Mouse (Mus musculus) liver, postnatal 0 days (tissue): Measurements from ENCODE around the gene Cmklr1. TPM values are rescaled to one million over a fixed set of nuclear protein-coding genes. Genes with fewer than 3 reads are reported as not detected.

Experiments used
- ATAC-seq: fragments of 200-750 bp; cut with Nextera tagmentation; 2 replicates; pipeline ENCODE4 v1.8.0; 2017; ENCODE audit warnings: mild to moderate bottlenecking, moderate library complexity
- DNase-seq: peaks from one replicate; pipeline ENCODE4 v3.0.0-alpha.2; 2016
- H3K27ac ChIP-seq: fragments of 300-500 bp; sonication (generic); 2 replicates; pipeline ENCODE4 v1.5.1; 2014; ENCODE audit warnings: antibody characterized with exemption, moderate library complexity, mild to moderate bottlenecking, low read depth
- H3K27me3 ChIP-seq: fragments of 300-500 bp; sonication (generic); 2 replicates; pipeline ENCODE4 v1.6.1; 2014; ENCODE audit warnings: low read length, control low read depth, mixed read lengths; ENCODE audit not compliant: insufficient read depth
- H3K36me3 ChIP-seq: fragments of 300-500 bp; sonication (generic); replicated peaks from 2 replicates; pipeline ENCODE4 v1.6.1; 2014; ENCODE audit warnings: mild to moderate bottlenecking, control low read depth, low read length, moderate library complexity, mixed read lengths; ENCODE audit not compliant: insufficient read depth
- H3K4me1 ChIP-seq: fragments of 300-500 bp; sonication (generic); 2 replicates; pipeline ENCODE4 v1.6.1; 2014; ENCODE audit warnings: antibody characterized with exemption, mild to moderate bottlenecking, control low read depth; ENCODE audit not compliant: insufficient read depth
- H3K4me2 ChIP-seq: fragments of 300-500 bp; sonication (generic); 2 replicates; pipeline ENCODE4 v1.6.1; 2014; ENCODE audit warnings: low read depth, mild to moderate bottlenecking, low read length, moderate library complexity, mixed read lengths
- H3K4me3 ChIP-seq: fragments of 300-500 bp; sonication (generic); 2 replicates; pipeline ENCODE4 v1.5.1; 2014; ENCODE audit warnings: low read depth, low read length
- H3K9ac ChIP-seq: fragments of 300-500 bp; sonication (generic); replicated peaks from 2 replicates; pipeline ENCODE4 v1.6.1; 2014; ENCODE audit warnings: mild to moderate bottlenecking, moderate library complexity
- H3K9me3 ChIP-seq: fragments of 300-500 bp; sonication (generic); 2 replicates; pipeline ENCODE4 v1.6.1; 2016; ENCODE audit warnings: mild to moderate bottlenecking, control low read depth, low read length, mixed read lengths
- CTCF ChIP-seq: sonication (generic); IDR thresholded peaks from 2 replicates; pipeline ENCODE4 v1.5.1; 2016; ENCODE audit warnings: antibody characterized with exemption, low read depth
- EP300 ChIP-seq: IDR thresholded peaks from 2 replicates; pipeline ENCODE4 v1.6.1; 2016; ENCODE audit warnings: antibody characterized with exemption, low read depth, mild to moderate bottlenecking
- WGBS: fragments of 180-500 bp; shearing (Covaris S2); extraction: QIAGEN DNeasy Blood & Tissue Kit; methylation state at CpG from one replicate; pipeline ENCODE4 v1.1.7; 2014; ENCODE audit not compliant: insufficient replicate concordance; 5-methylcytosine and 5-hydroxymethylcytosine counted together
- polyA plus RNA-seq: library from polyadenylated mRNA; unstranded; fragments of >200 nt; fragmentation: Nextera tagmentation; extraction: Ambion mirVana; gene quantifications from 2 replicates; pipeline ENCODE4 v1.2.1, GENCODE M21; 2015

The Cmklr1 gene
- polyA plus RNA-seq, 1 experiment from 2014 or later: 3.5 TPM

- H3K36me3 ChIP-seq: no peaks in the 10 kb centered on the region
These were observed 1.5 kb downstream of the Cmklr1 start for GRCm38 (mm10) chr5:113648647-113649211.

GRCm38 (mm10) chr5:113647141-113647540 lies 3.1 kb downstream of the Cmklr1 start:
- H3K36me3 ChIP-seq: no peaks in the 10 kb centered on the region
- no peaks in the 10 kb centered on the region for H3K27me3 ChIP-seq
- H3K9me3 ChIP-seq: no peaks in the 10 kb centered on the region
- TF ChIP-seq EP300 (no peak), CTCF (no peak)
- no peak overlapping the region for H3K27ac ChIP-seq
- ATAC-seq (no peak; the same call in 1 of the 2 replicates), DNase-seq (no peak)
- WGBS: 69% methylated on average over 8 of the region's 8 CpGs
- no peak overlapping the region for H3K9ac ChIP-seq
- no peak overlapping the region for H3K4me2 ChIP-seq
- H3K4me1 ChIP-seq: no peaks in the 10 kb centered on the region
- H3K4me3 ChIP-seq: no peak overlapping the region

More at GRCm38 (mm10) chr5:113648647-113649211, 1.5 kb downstream of the Cmklr1 start:
- Histone ChIP-seq H3K4me3 (no peak overlapping the region), H3K27me3 (no peaks in the 10 kb centered on the region), H3K4me1 (no peaks in the 10 kb centered on the region), H3K27ac (peak overlapping the region; percentile 16; the same call in 1 of the 2 replicates), H3K9ac (no peak overlapping the region), H3K4me2 (no peak overlapping the region), H3K9me3 (no peaks in the 10 kb centered on the region)
- TF ChIP-seq EP300: no peak
- TF ChIP-seq CTCF: no peak
- ATAC-seq: peak; percentile 41; the same call in 1 of the 2 replicates
- WGBS: 53% methylated on average over 5 of the region's 5 CpGs
- DNase-seq: no peak

DNA sequence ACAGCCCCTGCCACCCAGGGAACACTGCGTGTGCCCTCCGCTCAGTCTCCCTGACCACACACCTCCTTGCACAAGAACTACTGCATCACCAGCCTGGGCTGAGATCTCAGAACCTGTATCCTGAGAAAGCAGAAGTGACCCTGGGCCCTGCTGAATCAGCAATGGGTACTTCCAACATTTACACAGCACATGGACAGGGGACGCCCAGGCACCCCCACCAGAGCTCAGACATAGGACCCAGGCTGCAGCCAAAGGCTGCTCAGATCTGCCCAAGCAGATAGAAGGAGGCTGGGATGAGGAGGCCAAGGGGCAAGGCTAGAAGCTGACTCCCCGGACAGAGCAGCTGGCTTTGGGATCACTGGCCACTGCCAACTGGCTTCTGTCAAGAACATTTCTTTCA lies 5.7 kb downstream of the Cmklr1 start:
- Histone ChIP-seq H3K9ac (no peak overlapping the region), H3K27me3 (no peaks in the 10 kb centered on the region), H3K36me3 (no peaks in the 10 kb centered on the region), H3K27ac (peak overlapping the region; percentile 34; the same call in 1 of the 2 replicates), H3K4me3 (no peak overlapping the region), H3K4me2 (no peak overlapping the region), H3K9me3 (no peaks in the 10 kb centered on the region), H3K4me1 (no peaks in the 10 kb centered on the region)
- peak; percentile 47 for DNase-seq
- WGBS: 56% methylated on average over 4 of the region's 4 CpGs
- peak; percentile 70 for ATAC-seq
- no peak for TF ChIP-seq CTCF
- no peak for TF ChIP-seq EP300

GRCm38 (mm10) chr5:113643107-113643848 lies 6.9 kb downstream of the Cmklr1 start:
- Histone ChIP-seq H3K4me1 (no peaks in the 10 kb centered on the region), H3K4me2 (no peak overlapping the region), H3K4me3 (no peak overlapping the region), H3K27ac (no peak overlapping the region), H3K36me3 (no peaks in the 10 kb centered on the region), H3K9me3 (no peaks in the 10 kb centered on the region), H3K27me3 (no peaks in the 10 kb centered on the region), H3K9ac (no peak overlapping the region)
- TF ChIP-seq EP300 (no peak), CTCF (no peak)
- 46% methylated on average over 18 of the region's 18 CpGs for WGBS
- DNase-seq: no peak
- peak; percentile 49 for ATAC-seq

DNA sequence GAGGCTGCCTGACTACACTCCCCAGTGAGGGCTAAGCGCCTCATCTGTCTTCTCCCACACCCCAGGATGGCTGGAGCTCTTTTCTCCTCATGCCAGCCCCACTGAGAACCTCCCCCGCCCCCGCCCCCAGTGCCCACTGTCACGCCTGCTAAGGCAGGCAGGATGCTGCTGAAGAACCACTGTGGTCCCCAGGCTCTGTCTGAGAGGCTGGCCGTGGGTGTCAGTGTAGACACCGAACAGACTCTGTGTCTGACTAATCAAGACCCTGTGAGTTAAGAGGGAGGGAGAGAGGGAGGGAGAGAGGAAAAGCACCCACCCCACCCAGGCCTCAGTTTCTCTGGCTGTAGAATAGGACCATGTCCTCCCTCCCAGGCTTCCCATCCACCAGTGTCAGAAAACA lies 9.2 kb downstream of the Cmklr1 start:
- Histone ChIP-seq H3K4me3 (no peak overlapping the region), H3K9me3 (no peaks in the 10 kb centered on the region)

DNA sequence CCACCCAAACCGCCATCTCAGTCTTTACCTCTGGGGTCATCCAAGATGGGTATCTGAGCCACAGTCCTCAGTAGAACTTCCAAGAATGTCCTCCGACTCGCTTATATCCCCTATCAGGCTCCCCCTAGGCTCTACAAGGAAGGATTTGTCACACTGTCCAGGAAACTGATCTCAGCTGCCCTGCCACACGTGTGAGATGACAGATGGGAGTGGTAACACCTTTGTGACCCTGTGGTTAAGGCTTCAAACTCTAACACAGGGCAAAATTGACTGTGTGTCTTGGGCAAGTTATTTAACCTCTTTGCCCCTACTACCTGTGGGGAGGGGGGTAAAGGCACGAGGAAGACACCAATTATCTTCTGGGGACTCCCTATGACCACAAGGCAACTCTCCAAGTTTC lies 11.1 kb downstream of the Cmklr1 start:
- DNase-seq (no peak), ATAC-seq (no peak)
- no peaks in the 10 kb centered on the region for H3K9me3 ChIP-seq
- H3K27me3 ChIP-seq: no peaks in the 10 kb centered on the region
- no peaks in the 10 kb centered on the region for H3K4me1 ChIP-seq
- H3K36me3 ChIP-seq: no peaks in the 10 kb centered on the region
- TF ChIP-seq CTCF: no peak
- no peak for TF ChIP-seq EP300
- H3K27ac ChIP-seq: no peak overlapping the region
- WGBS: 49% methylated on average over 5 of the region's 5 CpGs
- H3K9ac ChIP-seq: no peak overlapping the region
- no peak overlapping the region for H3K4me3 ChIP-seq
- no peak overlapping the region for H3K4me2 ChIP-seq

More for the DNA sequence above, 9.2 kb downstream of the Cmklr1 start:
- Histone ChIP-seq H3K27ac (no peak overlapping the region), H3K9ac (no peak overlapping the region), H3K4me2 (no peak overlapping the region), H3K36me3 (no peaks in the 10 kb centered on the region), H3K27me3 (no peaks in the 10 kb centered on the region), H3K4me1 (no peaks in the 10 kb centered on the region)
- WGBS: 32% methylated on average over 6 of the region's 6 CpGs
- ATAC-seq: no peak
- TF ChIP-seq CTCF (no peak), EP300 (no peak)
- no peak for DNase-seq
